Mouse (Mus musculus): ENCODE data around the gene Gm11084.
"Not testable (repeated sequence)": the region's sequence is repeated elsewhere in the genome, so short reads cannot be mapped to it uniquely, and the experiment has no call there.

Gene Gm11084

GRCm38 (mm10) chr2:72986616-72987015 lies at the start of gene Gm11084:
Gm11084 (minus strand) TSS chr2:72986716.
- no peak for ATAC-seq (ENCODE audit: low TSS enrichment)

- ATAC-seq (ENCODE audit: low TSS enrichment), result no peak
Observed at GRCm38 (mm10) chr2:73031061-73032055, 44.8 kb upstream of the Gm11084 start.

GRCm38 (mm10) chr2:73029846-73030245 lies 43.3 kb upstream of the Gm11084 start:
- ATAC-seq (ENCODE audit: low TSS enrichment), result no peak

GRCm38 (mm10) chr2:73028019-73028418 lies 41.5 kb upstream of the Gm11084 start:
- ATAC-seq (ENCODE audit: low TSS enrichment), result no peak

GRCm38 (mm10) chr2:73027126-73027525 lies 40.6 kb upstream of the Gm11084 start:
- ATAC-seq (ENCODE audit: low TSS enrichment), result no peak

- no peak for ATAC-seq (ENCODE audit: low TSS enrichment)
Observed at GRCm38 (mm10) chr2:73023803-73024202, 37.3 kb upstream of the Gm11084 start.

GRCm38 (mm10) chr2:73021046-73021445 lies 34.5 kb upstream of the Gm11084 start:
- no peak for ATAC-seq (ENCODE audit: low TSS enrichment)

GRCm38 (mm10) chr2:73019371-73020146 lies 33.0 kb upstream of the Gm11084 start:
- peak; percentile 88 for ATAC-seq (ENCODE audit: low TSS enrichment)

GRCm38 (mm10) chr2:73014063-73014462 lies 27.5 kb upstream of the Gm11084 start:
- not testable (repeated sequence) for ATAC-seq (ENCODE audit: low TSS enrichment)

- ATAC-seq (ENCODE audit: low TSS enrichment), result no peak
Observed at GRCm38 (mm10) chr2:73012636-73013035, 26.1 kb upstream of the Gm11084 start.

- ATAC-seq (ENCODE audit: low TSS enrichment), result no peak
Observed at GRCm38 (mm10) chr2:73007472-73007871, 21.0 kb upstream of the Gm11084 start.

GRCm38 (mm10) chr2:73005611-73006515 lies 19.3 kb upstream of the Gm11084 start:
- no peak for ATAC-seq (ENCODE audit: low TSS enrichment)

- peak; percentile 65 for ATAC-seq (ENCODE audit: low TSS enrichment)
Observed at GRCm38 (mm10) chr2:73003751-73004717, 17.5 kb upstream of the Gm11084 start.

- ATAC-seq (ENCODE audit: low TSS enrichment), result no peak
Observed at GRCm38 (mm10) chr2:73003049-73003448, 16.5 kb upstream of the Gm11084 start.

- ATAC-seq (ENCODE audit: low TSS enrichment), result no peak
Observed at GRCm38 (mm10) chr2:73002451-73002850, 15.9 kb upstream of the Gm11084 start.

GRCm38 (mm10) chr2:73001994-73002393 lies 15.5 kb upstream of the Gm11084 start:
- no peak for ATAC-seq (ENCODE audit: low TSS enrichment)

GRCm38 (mm10) chr2:73000194-73000593 lies 13.7 kb upstream of the Gm11084 start:
- no peak for ATAC-seq (ENCODE audit: low TSS enrichment)

- ATAC-seq (ENCODE audit: low TSS enrichment), result no peak
Observed at GRCm38 (mm10) chr2:72997586-72997985, 11.1 kb upstream of the Gm11084 start.

- no peak for ATAC-seq (ENCODE audit: low TSS enrichment)
Observed at GRCm38 (mm10) chr2:72996808-72997378, 10.4 kb upstream of the Gm11084 start.
